Mouse (Mus musculus) limb, embryonic 13.5 days (tissue): Measurements from ENCODE around the gene Chga. TPM values are rescaled to one million over a fixed set of nuclear protein-coding genes. Genes with fewer than 3 reads are reported as not detected.
A peak's percentile ranks its signal among the peaks of the same experiment; 100 is the strongest.

Source experiments
- ATAC-seq: fragments of 200-750 bp; cut with Nextera tagmentation; 2 replicates; pipeline ENCODE4 v1.8.0; 2017; ENCODE audit warnings: low read depth, moderate number of reproducible peaks, moderate TSS enrichment; ENCODE audit not compliant: low FRiP score
- H3K27ac ChIP-seq: fragments of 300-500 bp; sonication (generic); 2 replicates; pipeline ENCODE4 v1.5.1; 2015; ENCODE audit warnings: inconsistent platforms, mild to moderate bottlenecking, moderate library complexity
- H3K27me3 ChIP-seq: fragments of 300-500 bp; sonication (generic); 2 replicates; pipeline ENCODE4 v1.6.1; 2015; ENCODE audit warnings: mild to moderate bottlenecking, inconsistent platforms
- H3K36me3 ChIP-seq: fragments of 300-500 bp; sonication (generic); 2 replicates; pipeline ENCODE4 v1.6.1; 2015; ENCODE audit warnings: inconsistent platforms, mild to moderate bottlenecking, moderate library complexity
- H3K4me1 ChIP-seq: fragments of 300-500 bp; sonication (generic); 2 replicates; pipeline ENCODE4 v1.6.1; 2015; ENCODE audit warnings: inconsistent platforms
- H3K4me2 ChIP-seq: fragments of 300-500 bp; sonication (generic); replicated peaks from 2 replicates; pipeline ENCODE4 v1.6.1; 2015; ENCODE audit warnings: inconsistent platforms, mild to moderate bottlenecking, moderate library complexity
- H3K4me3 ChIP-seq: fragments of 300-500 bp; sonication (generic); 2 replicates; pipeline ENCODE4 v1.5.1; 2015; ENCODE audit warnings: moderate library complexity, mild to moderate bottlenecking, inconsistent platforms
- H3K9ac ChIP-seq: fragments of 300-500 bp; sonication (generic); 2 replicates; pipeline ENCODE4 v1.6.1; 2015; ENCODE audit warnings: mild to moderate bottlenecking, inconsistent platforms
- H3K9me3 ChIP-seq: fragments of 300-500 bp; sonication (generic); 2 replicates; pipeline ENCODE4 v1.6.1; 2016; ENCODE audit warnings: inconsistent platforms
- WGBS: fragments of 180-500 bp; shearing (Covaris S2); methylation state at CpG from one replicate; pipeline ENCODE4 v1.1.7; 2015; 5-methylcytosine and 5-hydroxymethylcytosine counted together
- polyA plus RNA-seq: library from polyadenylated mRNA; unstranded; fragments of >200 nt; fragmentation: Nextera tagmentation; extraction: Ambion mirVana; gene quantifications from 2 replicates; pipeline ENCODE4 v1.2.1, GENCODE M21; 2015

Chga gene
- polyA plus RNA-seq: 0.51 and 0.59 TPM in 2 replicates

GRCm38 (mm10) chr12:102554721-102555516 is at the start of gene Chga:
Gene Chga, plus strand, starts transcription at chr12:102554969.
- H3K27ac ChIP-seq: no peak within 1 kb of the TSS
- H3K27me3 ChIP-seq: peaks cover 56% of the 10 kb centered on the region
- H3K9ac ChIP-seq: no peak within 1 kb of the TSS
- H3K9me3 ChIP-seq: no peaks in the 10 kb centered on the region
- WGBS: 3% methylated on average over 48 of the region's 48 CpGs
- no peaks in the 10 kb centered on the region for H3K36me3 ChIP-seq
- peak within 1 kb of the TSS; percentile 57 for H3K4me2 ChIP-seq
- peak within 1 kb of the TSS; percentile 35 for H3K4me3 ChIP-seq
- peak; percentile 75 for ATAC-seq
- H3K4me1 ChIP-seq: peaks cover 8% of the 10 kb centered on the region

- Histone ChIP-seq H3K27me3 (0 out of 2 replicates have a peak, but pooled peaks cover 3% of the 10 kb centered on the region), H3K9me3 (no peaks in the 10 kb centered on the region), H3K36me3 (no peaks in the 10 kb centered on the region), H3K27ac (no peak overlapping the region), H3K4me3 (no peak overlapping the region), H3K4me1 (no peaks in the 10 kb centered on the region), H3K4me2 (no peak overlapping the region), H3K9ac (no peak overlapping the region)
- ATAC-seq: no peak
- 78% methylated on average over 9 of the region's 9 CpGs for WGBS
These were observed 49.5 kb upstream of the Chga start for GRCm38 (mm10) chr12:102505131-102505713.

- no peaks in the 10 kb centered on the region for H3K4me1 ChIP-seq
- 93% methylated on average over 7 of the region's 7 CpGs for WGBS
- H3K27ac ChIP-seq: no peak overlapping the region
- ATAC-seq: no peak
- H3K9ac ChIP-seq: no peak overlapping the region
- H3K9me3 ChIP-seq: no peaks in the 10 kb centered on the region
- 0 out of 2 replicates have a peak, but pooled peaks cover 3% of the 10 kb centered on the region for H3K27me3 ChIP-seq
- no peak overlapping the region for H3K4me3 ChIP-seq
- H3K36me3 ChIP-seq: no peaks in the 10 kb centered on the region
- H3K4me2 ChIP-seq: no peak overlapping the region
These were observed 48.8 kb upstream of the Chga start for GRCm38 (mm10) chr12:102505949-102506348.

GRCm38 (mm10) chr12:102511363-102511762 is 43.4 kb upstream of the Chga start:
- ATAC-seq: no peak
- Histone ChIP-seq H3K36me3 (no peaks in the 10 kb centered on the region), H3K27ac (no peak overlapping the region), H3K9ac (no peak overlapping the region), H3K4me2 (no peak overlapping the region), H3K4me1 (peaks cover 4% of the 10 kb centered on the region), H3K4me3 (no peak overlapping the region), H3K27me3 (0 out of 2 replicates have a peak, but pooled peaks cover 3% of the 10 kb centered on the region), H3K9me3 (no peaks in the 10 kb centered on the region)
- WGBS: 14% methylated on average over 3 of the region's 3 CpGs

- Histone ChIP-seq H3K4me1 (peaks cover 4% of the 10 kb centered on the region), H3K36me3 (no peaks in the 10 kb centered on the region), H3K9ac (no peak overlapping the region), H3K9me3 (no peaks in the 10 kb centered on the region), H3K27me3 (0 out of 2 replicates have a peak, but pooled peaks cover 3% of the 10 kb centered on the region), H3K4me2 (no peak overlapping the region), H3K27ac (no peak overlapping the region), H3K4me3 (no peak overlapping the region)
- no peak for ATAC-seq
- WGBS: 60% methylated on average over 6 of the region's 6 CpGs
These were observed 40.6 kb upstream of the Chga start for GRCm38 (mm10) chr12:102514151-102514550.

GRCm38 (mm10) chr12:102514751-102515150 is 40.0 kb upstream of the Chga start:
- 87% methylated on average over 6 of the region's 6 CpGs for WGBS
- Histone ChIP-seq H3K36me3 (no peaks in the 10 kb centered on the region), H3K9me3 (no peaks in the 10 kb centered on the region), H3K4me3 (no peak overlapping the region), H3K27ac (no peak overlapping the region), H3K27me3 (no peaks in the 10 kb centered on the region), H3K4me2 (no peak overlapping the region), H3K4me1 (peaks cover 4% of the 10 kb centered on the region), H3K9ac (no peak overlapping the region)
- no peak for ATAC-seq

- WGBS: 86% methylated on average over 4 of the region's 4 CpGs
- Histone ChIP-seq H3K4me3 (no peak overlapping the region), H3K9ac (no peak overlapping the region), H3K4me1 (peaks cover 4% of the 10 kb centered on the region), H3K9me3 (no peaks in the 10 kb centered on the region), H3K27ac (no peak overlapping the region), H3K4me2 (no peak overlapping the region), H3K36me3 (no peaks in the 10 kb centered on the region), H3K27me3 (no peaks in the 10 kb centered on the region; the same call in 1 of the 2 replicates)
- no peak for ATAC-seq
These were observed 38.6 kb upstream of the Chga start for GRCm38 (mm10) chr12:102516151-102516550.

- 56% methylated on average over 13 of the region's 13 CpGs for WGBS
- Histone ChIP-seq H3K9ac (no peak overlapping the region), H3K36me3 (no peaks in the 10 kb centered on the region), H3K4me3 (no peak overlapping the region), H3K4me1 (no peaks in the 10 kb centered on the region; the same call in 1 of the 2 replicates), H3K27ac (no peak overlapping the region), H3K4me2 (no peak overlapping the region), H3K27me3 (no peaks in the 10 kb centered on the region; the same call in 1 of the 2 replicates), H3K9me3 (no peaks in the 10 kb centered on the region)
- ATAC-seq: no peak
These were observed 37.1 kb upstream of the Chga start for GRCm38 (mm10) chr12:102517647-102518046.

GRCm38 (mm10) chr12:102519929-102520720 is 34.6 kb upstream of the Chga start:
- no peak for ATAC-seq
- Histone ChIP-seq H3K27me3 (peaks cover 17% of the 10 kb centered on the region), H3K27ac (no peak overlapping the region), H3K4me3 (no peak overlapping the region), H3K4me1 (no peaks in the 10 kb centered on the region; the same call in 1 of the 2 replicates), H3K9me3 (no peaks in the 10 kb centered on the region), H3K36me3 (no peaks in the 10 kb centered on the region), H3K9ac (no peak overlapping the region), H3K4me2 (no peak overlapping the region)
- 85% methylated on average over 12 of the region's 12 CpGs for WGBS

GRCm38 (mm10) chr12:102521777-102522319 is 32.9 kb upstream of the Chga start:
- Histone ChIP-seq H3K9ac (no peak overlapping the region), H3K9me3 (no peaks in the 10 kb centered on the region), H3K4me1 (no peaks in the 10 kb centered on the region; the same call in 1 of the 2 replicates), H3K27ac (no peak overlapping the region), H3K4me2 (no peak overlapping the region), H3K27me3 (peaks cover 29% of the 10 kb centered on the region), H3K36me3 (no peaks in the 10 kb centered on the region), H3K4me3 (no peak overlapping the region)
- 35% methylated on average over 13 of the region's 13 CpGs for WGBS
- ATAC-seq: no peak

GRCm38 (mm10) chr12:102524216-102524615 is 30.6 kb upstream of the Chga start:
- H3K9ac ChIP-seq: no peak overlapping the region
- no peak overlapping the region for H3K4me2 ChIP-seq
- ATAC-seq: no peak
- no peak overlapping the region for H3K27ac ChIP-seq
- no peaks in the 10 kb centered on the region for H3K36me3 ChIP-seq
- 62% methylated on average over 3 of the region's 3 CpGs for WGBS
- H3K27me3 ChIP-seq: peaks cover 42% of the 10 kb centered on the region
- peaks cover 2% of the 10 kb centered on the region; the same call in 1 of the 2 replicates for H3K4me1 ChIP-seq
- H3K4me3 ChIP-seq: no peak overlapping the region
- no peaks in the 10 kb centered on the region; the same call in 1 of the 2 replicates for H3K9me3 ChIP-seq
